Mouse (Mus musculus) MEL (cell line): ENCODE data around the gene Pigk.

ENCODE experiments used
- CHD2 ChIP-seq: IDR thresholded peaks from 2 replicates; pipeline ENCODE4 v1.6.1; 2011; ENCODE audit warnings: low read length, improper control_type of control experiment
- CTCF ChIP-seq, 3 experiments: IDR thresholded peaks in 2 of 3; conservative IDR thresholded peaks in 1 of 3; 2 replicates each; pipeline ENCODE4 v1.5.1; 2011 to 2012; ENCODE audit warnings: low read length in 3 of 3, low read depth in 2 of 3, mild to moderate bottlenecking in 2 of 3, improper control_type of control experiment in 1 of 3, inconsistent platforms in 1 of 3, mixed read lengths in 1 of 3, moderate library complexity in 1 of 3; ENCODE audit not compliant: control insufficient read depth in 1 of 3, insufficient read depth in 1 of 3, poor library complexity in 1 of 3, severe bottlenecking in 1 of 3
- JUND ChIP-seq: IDR thresholded peaks from 2 replicates; pipeline ENCODE4 v1.6.1; 2011; ENCODE audit warnings: low read depth, mild to moderate bottlenecking, improper control_type of control experiment, low read length
- NRF1 ChIP-seq: IDR thresholded peaks from 2 replicates; pipeline ENCODE4 v1.6.1; 2014; ENCODE audit warnings: low read depth, mild to moderate bottlenecking, inconsistent platforms, low read length, improper control_type of control experiment, moderate library complexity; ENCODE audit not compliant: poor library complexity, insufficient read depth, severe bottlenecking
- POLR2A ChIP-seq, 2 experiments: IDR thresholded peaks; 2 replicates each; pipeline ENCODE4 v1.6.1; 2011 to 2012; ENCODE audit warnings: low read length in 2 of 2, mild to moderate bottlenecking in 2 of 2, control low read depth in 1 of 2, improper control_type of control experiment in 1 of 2, low read depth in 1 of 2, moderate library complexity in 1 of 2; ENCODE audit not compliant: control insufficient read depth in 1 of 2, insufficient read depth in 1 of 2, poor library complexity in 1 of 2

GRCm38 (mm10) chr3:152923530-152923929 is 209.6 kb downstream of the Pigk start:
- TF ChIP-seq POLR2A (IDR thresholded peaks at IDR 0.05; ENCODE audit: control insufficient read depth in 1 of 2, insufficient read depth in 1 of 2, low read depth in 1 of 2, low read length in 2 of 2, poor library complexity in 1 of 2) (no peak), NRF1 (no peak), JUND (no peak), CTCF (IDR thresholded peaks at IDR 0.05 in 2 of 3, conservative IDR thresholded peaks at IDR 0.05 in 1 of 3; ENCODE audit: control insufficient read depth in 1 of 3, insufficient read depth in 1 of 3, low read depth in 2 of 3, low read length in 3 of 3, poor library complexity in 1 of 3, severe bottlenecking in 1 of 3) (no peak), CHD2 (no peak)
